Mouse (Mus musculus): ENCODE measurements around the gene Cyb561d2. TPM values are rescaled to one million over a fixed set of nuclear protein-coding genes. Genes with fewer than 3 reads are reported as not detected.
"Not testable (repeated sequence)": the region's sequence is repeated elsewhere in the genome, so short reads cannot be mapped to it uniquely, and the experiment has no call there.

Gene Cyb561d2
- polyA plus RNA-seq, 1 experiment from 2014 or later = 27.6 TPM

- Histone ChIP-seq H3K27me3 (ENCODE audit: control insufficient read depth, insufficient read depth, low read depth, low read length) (no peaks in the 10 kb centered on the region), H3K4me2 (ENCODE audit: low read depth, low read length) (peak overlapping the region; percentile 86), H3K4me3 (ENCODE audit: low read length) (peak overlapping the region; percentile 72), H3K9me3 (ENCODE audit: control insufficient read depth, low read length) (no peaks in the 10 kb centered on the region), H3K9ac (ENCODE audit: low read length) (peak overlapping the region; percentile 83), H3K36me3 (ENCODE audit: control insufficient read depth, insufficient read depth, low read length) (0 out of 2 replicates have a peak, but pooled peaks cover 4% of the 10 kb centered on the region), H3K27ac (ENCODE audit: low read length) (peak overlapping the region; percentile 97), H3K4me1 (replicated peaks; ENCODE audit: control insufficient read depth, insufficient read depth, low read length) (peaks cover 28% of the 10 kb centered on the region)
- WGBS = 67% methylated on average over 4 of the region's 4 CpGs
- no peak for ATAC-seq (ENCODE audit: low read depth)
Observed at GRCm38 (mm10) chr9:107581584-107581983, 39.6 kb upstream of the Cyb561d2 start.

- Histone ChIP-seq H3K36me3 (ENCODE audit: control insufficient read depth, insufficient read depth, low read length) (0 out of 2 replicates have a peak, but pooled peaks cover 4% of the 10 kb centered on the region), H3K27me3 (ENCODE audit: control insufficient read depth, insufficient read depth, low read depth, low read length) (no peaks in the 10 kb centered on the region), H3K9ac (ENCODE audit: low read length) (peak within 1 kb of the TSS; percentile 83), H3K4me3 (ENCODE audit: low read length) (peak within 1 kb of the TSS; percentile 72), H3K4me1 (replicated peaks; ENCODE audit: control insufficient read depth, insufficient read depth, low read length) (peaks cover 34% of the 10 kb centered on the region), H3K4me2 (ENCODE audit: low read depth, low read length) (peak within 1 kb of the TSS; percentile 86), H3K27ac (ENCODE audit: low read length) (peak within 1 kb of the TSS; percentile 97), H3K9me3 (ENCODE audit: control insufficient read depth, low read length) (no peaks in the 10 kb centered on the region)
- under 1% methylated on average over 32 of the region's 32 CpGs for WGBS
- ATAC-seq (ENCODE audit: low read depth) = peak; percentile 82
Observed at GRCm38 (mm10) chr9:107580501-107581317, 38.7 kb upstream of the Cyb561d2 start, which contains the start of gene Hyal3. Gene Hyal3, plus strand, starts transcription at chr9:107580818.

GRCm38 (mm10) chr9:107579023-107579900 is 37.3 kb upstream of the Cyb561d2 start:
- ATAC-seq (ENCODE audit: low read depth) = no peak
- H3K36me3 ChIP-seq (ENCODE audit: control insufficient read depth, insufficient read depth, low read length) = peaks cover 8% of the 10 kb centered on the region; the same call in 1 of the 2 replicates
- H3K27ac ChIP-seq (ENCODE audit: low read length) = peak overlapping the region; percentile 7; the same call in 1 of the 2 replicates
- H3K9me3 ChIP-seq (ENCODE audit: control insufficient read depth, low read length) = no peaks in the 10 kb centered on the region
- WGBS = 89% methylated on average over 14 of the region's 14 CpGs
- H3K4me2 ChIP-seq (ENCODE audit: low read depth, low read length) = no peak overlapping the region
- H3K27me3 ChIP-seq (ENCODE audit: control insufficient read depth, insufficient read depth, low read depth, low read length) = no peaks in the 10 kb centered on the region
- no peak overlapping the region for H3K9ac ChIP-seq (ENCODE audit: low read length)
- H3K4me3 ChIP-seq (ENCODE audit: low read length) = no peak overlapping the region
- H3K4me1 ChIP-seq (replicated peaks; ENCODE audit: control insufficient read depth, insufficient read depth, low read length) = peaks cover 37% of the 10 kb centered on the region

GRCm38 (mm10) chr9:107578587-107578986 is 36.6 kb upstream of the Cyb561d2 start, which contains the start of gene Naa80:
Gene Naa80, plus strand, starts transcription at chr9:107578887.
- H3K9me3 ChIP-seq (ENCODE audit: control insufficient read depth, low read length) = no peaks in the 10 kb centered on the region
- 67% methylated on average over 3 of the region's 3 CpGs for WGBS
- H3K27ac ChIP-seq (ENCODE audit: low read length) = peak within 1 kb of the TSS; percentile 7; the same call in 1 of the 2 replicates
- no peak within 1 kb of the TSS for H3K4me2 ChIP-seq (ENCODE audit: low read depth, low read length)
- ATAC-seq (ENCODE audit: low read depth) = no peak
- H3K4me1 ChIP-seq (replicated peaks; ENCODE audit: control insufficient read depth, insufficient read depth, low read length) = peaks cover 37% of the 10 kb centered on the region
- H3K9ac ChIP-seq (ENCODE audit: low read length) = no peak within 1 kb of the TSS
- peaks cover 10% of the 10 kb centered on the region; the same call in 1 of the 2 replicates for H3K36me3 ChIP-seq (ENCODE audit: control insufficient read depth, insufficient read depth, low read length)
- no peaks in the 10 kb centered on the region for H3K27me3 ChIP-seq (ENCODE audit: control insufficient read depth, insufficient read depth, low read depth, low read length)
- no peak within 1 kb of the TSS for H3K4me3 ChIP-seq (ENCODE audit: low read length)

GRCm38 (mm10) chr9:107577871-107578270 is 35.9 kb upstream of the Cyb561d2 start:
- peaks cover 37% of the 10 kb centered on the region for H3K4me1 ChIP-seq (replicated peaks; ENCODE audit: control insufficient read depth, insufficient read depth, low read length)
- H3K27me3 ChIP-seq (ENCODE audit: control insufficient read depth, insufficient read depth, low read depth, low read length) = no peaks in the 10 kb centered on the region
- H3K4me2 ChIP-seq (ENCODE audit: low read depth, low read length) = no peak overlapping the region
- H3K36me3 ChIP-seq (ENCODE audit: control insufficient read depth, insufficient read depth, low read length) = peaks cover 10% of the 10 kb centered on the region
- 90% methylated on average over 10 of the region's 10 CpGs for WGBS
- no peak for ATAC-seq (ENCODE audit: low read depth)
- no peak overlapping the region for H3K4me3 ChIP-seq (ENCODE audit: low read length)
- no peak overlapping the region for H3K9ac ChIP-seq (ENCODE audit: low read length)
- no peaks in the 10 kb centered on the region for H3K9me3 ChIP-seq (ENCODE audit: control insufficient read depth, low read length)
- no peak overlapping the region for H3K27ac ChIP-seq (ENCODE audit: low read length)

GRCm38 (mm10) chr9:107576357-107577107 is 34.5 kb upstream of the Cyb561d2 start, which contains the start of gene Hyal1:
Gene Hyal1, plus strand, starts transcription at chr9:107576927.
- H3K27ac ChIP-seq (ENCODE audit: low read length) = peak within 1 kb of the TSS; percentile 61
- 10% methylated on average over 16 of the region's 16 CpGs for WGBS
- H3K4me3 ChIP-seq (ENCODE audit: low read length) = peak within 1 kb of the TSS; percentile 43
- peaks cover 32% of the 10 kb centered on the region for H3K4me1 ChIP-seq (replicated peaks; ENCODE audit: control insufficient read depth, insufficient read depth, low read length)
- peak within 1 kb of the TSS; percentile 61 for H3K9ac ChIP-seq (ENCODE audit: low read length)
- H3K36me3 ChIP-seq (ENCODE audit: control insufficient read depth, insufficient read depth, low read length) = peaks cover 18% of the 10 kb centered on the region
- H3K27me3 ChIP-seq (ENCODE audit: control insufficient read depth, insufficient read depth, low read depth, low read length) = no peaks in the 10 kb centered on the region
- ATAC-seq (ENCODE audit: low read depth) = peak; percentile 81
- H3K9me3 ChIP-seq (ENCODE audit: control insufficient read depth, low read length) = no peaks in the 10 kb centered on the region
- peak within 1 kb of the TSS; percentile 55 for H3K4me2 ChIP-seq (ENCODE audit: low read depth, low read length)

GRCm38 (mm10) chr9:107575579-107576356 is 33.8 kb upstream of the Cyb561d2 start:
- Histone ChIP-seq H3K4me1 (replicated peaks; ENCODE audit: control insufficient read depth, insufficient read depth, low read length) (peaks cover 35% of the 10 kb centered on the region), H3K9me3 (ENCODE audit: control insufficient read depth, low read length) (no peaks in the 10 kb centered on the region), H3K4me2 (ENCODE audit: low read depth, low read length) (no peak overlapping the region), H3K27ac (ENCODE audit: low read length) (peak overlapping the region; percentile 61), H3K36me3 (ENCODE audit: control insufficient read depth, insufficient read depth, low read length) (peaks cover 18% of the 10 kb centered on the region), H3K9ac (ENCODE audit: low read length) (no peak overlapping the region), H3K4me3 (ENCODE audit: low read length) (no peak overlapping the region), H3K27me3 (ENCODE audit: control insufficient read depth, insufficient read depth, low read depth, low read length) (no peaks in the 10 kb centered on the region)
- 62% methylated on average over 14 of the region's 14 CpGs for WGBS
- ATAC-seq (ENCODE audit: low read depth) = no peak

GRCm38 (mm10) chr9:107573774-107574173 is 31.8 kb upstream of the Cyb561d2 start:
- peaks cover 36% of the 10 kb centered on the region for H3K4me1 ChIP-seq (replicated peaks; ENCODE audit: control insufficient read depth, insufficient read depth, low read length)
- not testable (repeated sequence) for H3K9me3 ChIP-seq (ENCODE audit: control insufficient read depth, low read length); H3K4me3 ChIP-seq (ENCODE audit: low read length); H3K27ac ChIP-seq (ENCODE audit: low read length); ATAC-seq (ENCODE audit: low read depth); H3K9ac ChIP-seq (ENCODE audit: low read length); H3K27me3 ChIP-seq (ENCODE audit: control insufficient read depth, insufficient read depth, low read depth, low read length); H3K4me2 ChIP-seq (ENCODE audit: low read depth, low read length)
- H3K36me3 ChIP-seq (ENCODE audit: control insufficient read depth, insufficient read depth, low read length) = peaks cover 18% of the 10 kb centered on the region
- WGBS = 87% methylated on average over 6 of the region's 6 CpGs
